Mouse (Mus musculus): ENCODE results near the gene Ctsh.
"Not testable (repeated sequence)": the region's sequence is repeated elsewhere in the genome, so short reads cannot be mapped to it uniquely, and the experiment has no call there.

Ctsh gene

GRCm38 (mm10) chr9:90053852-90054251, at the start of gene Ctsh:
TSS of gene Ctsh (plus strand) at chr9:90054152.
- DNase-seq: no peak

GRCm38 (mm10) chr9:90006432-90006831, 47.5 kb upstream of the Ctsh start:
- DNase-seq: no peak

- DNase-seq: no peak
Observed at GRCm38 (mm10) chr9:90007094-90007493, 46.9 kb upstream of the Ctsh start.

- DNase-seq: no peak
Observed at GRCm38 (mm10) chr9:90008138-90008537, 45.8 kb upstream of the Ctsh start.

- no peak for DNase-seq
Observed at GRCm38 (mm10) chr9:90011849-90012248, 42.1 kb upstream of the Ctsh start.

- no peak for DNase-seq
Observed at GRCm38 (mm10) chr9:90014649-90015048, 39.3 kb upstream of the Ctsh start.

GRCm38 (mm10) chr9:90016204-90016603, 37.7 kb upstream of the Ctsh start:
- DNase-seq: no peak

GRCm38 (mm10) chr9:90020866-90021265, 33.1 kb upstream of the Ctsh start:
- DNase-seq: no peak

GRCm38 (mm10) chr9:90021442-90021841, 32.5 kb upstream of the Ctsh start:
- DNase-seq: no peak

- no peak for DNase-seq
Observed at GRCm38 (mm10) chr9:90027709-90028108, 26.2 kb upstream of the Ctsh start.

- no peak for DNase-seq
Observed at GRCm38 (mm10) chr9:90033922-90034321, 20.0 kb upstream of the Ctsh start.

GRCm38 (mm10) chr9:90035168-90035567, 18.8 kb upstream of the Ctsh start:
- no peak for DNase-seq

- DNase-seq: no peak
Observed at GRCm38 (mm10) chr9:90035794-90036193, 18.2 kb upstream of the Ctsh start.

GRCm38 (mm10) chr9:90036313-90036712, 17.6 kb upstream of the Ctsh start:
- DNase-seq: no peak

- DNase-seq: no peak
Observed at GRCm38 (mm10) chr9:90038535-90038934, 15.4 kb upstream of the Ctsh start.

- no peak for DNase-seq
Observed at GRCm38 (mm10) chr9:90040916-90041315, 13.0 kb upstream of the Ctsh start.

- peak in 1 of 2 experiments; percentile 10 for DNase-seq
Observed at GRCm38 (mm10) chr9:90041556-90041955, 12.4 kb upstream of the Ctsh start.

- DNase-seq: not testable (repeated sequence)
Observed at GRCm38 (mm10) chr9:90042906-90043305, 11.0 kb upstream of the Ctsh start.

- DNase-seq: no peak
Observed at GRCm38 (mm10) chr9:90045191-90045590, 8.8 kb upstream of the Ctsh start.

- no peak for DNase-seq
Observed at GRCm38 (mm10) chr9:90047937-90048627, 5.9 kb upstream of the Ctsh start.

GRCm38 (mm10) chr9:90054371-90055145, 606 bp downstream of the Ctsh start:
- DNase-seq: no peak

- DNase-seq: no peak
Observed at GRCm38 (mm10) chr9:90055409-90055808, 1.5 kb downstream of the Ctsh start.

- no peak for DNase-seq
Observed at GRCm38 (mm10) chr9:90055911-90056310, 2.0 kb downstream of the Ctsh start.

GRCm38 (mm10) chr9:90056716-90057115, 2.8 kb downstream of the Ctsh start:
- no peak for DNase-seq

Measured in cerebellum, adult 18-20 months (tissue).